Mouse (Mus musculus) forebrain, embryonic 13.5 days (tissue): ENCODE measurements around the gene Epb41l5. TPM values are rescaled to one million over a fixed set of nuclear protein-coding genes. Genes with fewer than 3 reads are reported as not detected.

Source experiments
- ATAC-seq: fragments of 200-750 bp; cut with Nextera tagmentation; 2 replicates; pipeline ENCODE4 v1.8.0; 2017
- H3K27ac ChIP-seq: fragments of 300-500 bp; sonication (generic); 2 replicates; pipeline ENCODE4 v1.5.1; 2015; ENCODE audit warnings: inconsistent platforms, mild to moderate bottlenecking, moderate library complexity
- H3K27me3 ChIP-seq: fragments of 300-500 bp; sonication (generic); 2 replicates; pipeline ENCODE4 v1.6.1; 2015; ENCODE audit warnings: mild to moderate bottlenecking, inconsistent platforms
- H3K36me3 ChIP-seq: fragments of 300-500 bp; sonication (generic); 2 replicates; pipeline ENCODE4 v1.6.1; 2015; ENCODE audit warnings: mild to moderate bottlenecking, inconsistent platforms; ENCODE audit not compliant: poor library complexity, severe bottlenecking
- H3K4me1 ChIP-seq: fragments of 300-500 bp; sonication (generic); 2 replicates; pipeline ENCODE4 v1.6.1; 2015; ENCODE audit warnings: inconsistent platforms
- H3K4me2 ChIP-seq: fragments of 300-500 bp; sonication (generic); 2 replicates; pipeline ENCODE4 v1.6.1; 2015; ENCODE audit warnings: inconsistent platforms, mild to moderate bottlenecking, moderate library complexity
- H3K4me3 ChIP-seq: fragments of 300-500 bp; sonication (generic); 2 replicates; pipeline ENCODE4 v1.5.1; 2015; ENCODE audit warnings: mild to moderate bottlenecking, inconsistent platforms
- H3K9ac ChIP-seq: fragments of 300-500 bp; sonication (generic); 2 replicates; pipeline ENCODE4 v1.6.1; 2015; ENCODE audit warnings: mild to moderate bottlenecking, inconsistent platforms
- H3K9me3 ChIP-seq: fragments of 300-500 bp; sonication (generic); replicated peaks from 2 replicates; pipeline ENCODE4 v1.6.1; 2016; ENCODE audit warnings: inconsistent platforms
- WGBS: fragments of 180-500 bp; shearing (Covaris S2); methylation state at CpG from one replicate; pipeline ENCODE4 v1.1.7; 2015; 5-methylcytosine and 5-hydroxymethylcytosine counted together
- polyA plus RNA-seq: library from polyadenylated mRNA; unstranded; fragments of >200 nt; fragmentation: Nextera tagmentation; extraction: Ambion mirVana; gene quantifications from 2 replicates; pipeline ENCODE4 v1.2.1, GENCODE M21; 2015

Epb41l5 gene
- polyA plus RNA-seq, 1 experiment from 2014 or later: 26.2 TPM

DNA sequence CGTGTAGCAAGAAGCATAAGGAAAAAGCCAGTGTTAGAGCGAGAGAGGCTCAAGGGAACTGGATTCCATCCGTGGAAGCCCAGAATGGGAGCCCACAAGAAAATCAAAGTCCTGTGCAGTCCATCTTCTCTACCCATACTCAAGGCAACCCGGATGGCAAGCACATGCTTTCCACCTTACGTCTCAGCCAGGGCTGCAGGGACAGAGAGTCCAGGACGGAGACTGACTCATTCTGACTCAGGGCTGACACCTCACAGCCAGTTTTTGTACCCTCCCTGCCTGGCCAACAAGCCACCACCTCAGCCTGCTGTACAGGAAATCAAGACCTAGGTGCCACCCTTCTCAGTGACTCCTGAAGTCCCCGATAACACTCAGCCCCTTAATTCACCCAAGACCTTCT lies 139.3 kb downstream of the Epb41l5 start:
- ATAC-seq: no peak
- Histone ChIP-seq H3K9ac (no peak overlapping the region), H3K27me3 (peaks cover 10% of the 10 kb centered on the region), H3K36me3 (no peaks in the 10 kb centered on the region), H3K9me3 (no peaks in the 10 kb centered on the region), H3K27ac (no peak overlapping the region), H3K4me2 (no peak overlapping the region), H3K4me1 (peaks cover 16% of the 10 kb centered on the region), H3K4me3 (no peak overlapping the region)
- 79% methylated on average over 7 of the region's 7 CpGs for WGBS

DNA sequence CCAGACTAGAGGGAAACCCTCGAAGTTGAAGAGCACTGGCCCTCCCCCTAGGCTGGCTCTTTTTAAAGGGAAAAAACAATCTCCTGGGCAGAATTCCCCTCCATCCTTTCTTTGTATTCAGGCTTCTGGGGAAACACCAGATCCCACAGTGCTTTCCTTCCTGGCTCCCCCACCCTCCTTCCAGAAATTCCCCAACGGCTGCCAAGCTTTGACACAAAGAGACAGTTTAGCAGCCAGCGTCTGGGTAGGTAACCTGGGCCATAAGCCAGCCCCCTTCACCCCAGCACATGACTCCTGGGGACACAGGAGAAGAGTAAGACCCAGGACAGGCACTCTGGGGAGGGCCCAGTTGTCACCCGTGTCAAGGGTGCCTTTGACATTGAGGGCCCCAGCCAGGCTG lies 140.3 kb downstream of the Epb41l5 start:
- WGBS: 32% methylated on average over 4 of the region's 4 CpGs
- Histone ChIP-seq H3K9ac (no peak overlapping the region; the same call in 1 of the 2 replicates), H3K36me3 (no peaks in the 10 kb centered on the region), H3K27me3 (peaks cover 10% of the 10 kb centered on the region), H3K4me1 (peaks cover 23% of the 10 kb centered on the region), H3K9me3 (no peaks in the 10 kb centered on the region), H3K4me3 (no peak overlapping the region), H3K27ac (no peak overlapping the region; the same call in 1 of the 2 replicates), H3K4me2 (no peak overlapping the region)
- no peak for ATAC-seq

DNA sequence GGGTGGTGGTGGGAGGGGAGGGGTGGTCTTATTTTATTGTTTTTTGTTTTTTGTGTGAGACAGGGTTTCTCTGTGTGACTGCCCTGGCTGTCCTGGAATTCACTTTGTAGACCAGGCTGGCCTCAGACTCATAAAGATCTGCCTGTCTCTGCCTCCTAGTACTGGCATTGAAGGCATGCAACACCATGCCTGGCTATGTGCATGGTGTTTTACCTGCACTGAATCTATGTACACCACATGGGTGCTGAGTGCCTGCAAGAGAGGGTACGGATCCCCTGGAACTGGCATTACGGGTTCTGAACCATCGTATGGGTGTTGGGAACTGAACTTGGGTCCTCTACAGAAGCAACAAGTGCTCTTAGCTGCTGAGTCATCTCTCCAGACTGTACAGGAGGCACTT lies 142.8 kb downstream of the Epb41l5 start:
- Histone ChIP-seq H3K4me3 (no peak overlapping the region), H3K9me3 (no peaks in the 10 kb centered on the region), H3K27ac (no peak overlapping the region), H3K9ac (no peak overlapping the region), H3K36me3 (no peaks in the 10 kb centered on the region), H3K4me2 (no peak overlapping the region), H3K4me1 (peaks cover 33% of the 10 kb centered on the region), H3K27me3 (peaks cover 10% of the 10 kb centered on the region)
- WGBS: 89% methylated on average over 3 of the region's 3 CpGs
- ATAC-seq: no peak

DNA sequence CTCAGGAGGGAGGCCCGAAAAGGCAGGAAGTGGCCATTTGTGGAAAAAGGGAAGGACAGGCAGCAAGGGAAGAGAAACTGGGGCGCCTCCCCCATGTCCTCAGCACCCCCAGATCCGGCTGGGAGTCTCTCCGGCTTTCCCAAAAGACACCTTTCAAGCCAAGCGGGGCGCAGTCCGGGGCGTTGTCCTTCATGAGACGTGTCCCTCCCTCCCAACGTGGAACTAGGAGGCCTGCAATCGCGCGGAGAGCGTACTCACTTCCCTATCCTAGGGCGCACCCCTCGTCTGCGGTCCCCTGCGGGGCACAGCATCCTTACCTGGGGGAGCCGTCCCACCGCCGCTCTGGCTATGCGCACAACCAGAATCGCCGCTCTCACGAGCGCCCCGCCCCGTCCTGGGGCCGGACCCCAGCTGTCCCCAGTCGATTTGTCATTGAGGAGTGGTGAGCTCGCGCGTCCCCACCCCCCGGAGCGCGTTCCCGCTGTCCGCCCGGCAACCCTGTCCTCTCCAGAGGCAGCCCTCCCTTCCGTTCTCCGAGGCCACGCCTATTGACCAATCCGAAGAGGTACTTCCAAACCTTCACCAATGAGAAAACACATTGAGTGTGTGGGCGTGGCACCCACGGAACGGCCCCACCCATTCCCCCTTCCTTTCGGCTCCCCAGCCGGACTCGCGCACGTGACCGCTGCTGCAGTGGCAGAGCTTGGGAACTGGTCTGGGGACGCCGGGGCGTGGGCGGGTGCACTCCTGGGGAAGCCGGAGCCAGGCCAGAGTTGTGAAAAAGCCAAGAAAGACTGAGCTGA lies 144.3 kb downstream of the Epb41l5 start, which contains the start of gene Ralb:
Ralb (minus strand) TSS at position 535 of the 803 bp plus-strand sequence.
- Histone ChIP-seq H3K9me3 (no peaks in the 10 kb centered on the region; the same call in 1 of the 2 replicates), H3K36me3 (peaks cover 5% of the 10 kb centered on the region; the same call in 1 of the 2 replicates), H3K4me2 (peak within 1 kb of the TSS; percentile 87), H3K9ac (peak within 1 kb of the TSS; percentile 83), H3K27me3 (peaks cover 10% of the 10 kb centered on the region), H3K4me3 (peak within 1 kb of the TSS; percentile 78), H3K27ac (no peak within 1 kb of the TSS), H3K4me1 (peaks cover 33% of the 10 kb centered on the region)
- WGBS: under 1% methylated on average over 57 of the region's 57 CpGs
- ATAC-seq: peak; percentile 99

DNA sequence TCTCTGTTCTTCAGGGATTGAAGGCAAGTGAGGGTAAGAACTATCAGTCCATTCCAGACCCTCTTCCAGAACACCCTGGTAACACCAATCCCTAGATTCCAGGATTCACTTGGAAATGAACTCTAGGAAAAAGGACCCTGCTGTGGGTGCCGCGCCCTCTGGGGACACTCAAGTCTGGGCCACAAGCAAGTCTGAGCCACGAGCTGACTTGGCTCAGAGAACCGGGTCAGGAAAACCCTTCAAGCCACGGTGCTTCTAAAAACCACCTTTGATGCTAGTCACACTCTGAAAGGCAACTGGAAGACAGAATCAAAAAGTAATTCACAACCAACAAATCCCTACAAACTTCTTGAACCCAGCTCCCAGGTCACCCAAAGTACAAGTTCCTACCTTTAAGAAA lies 145.0 kb downstream of the Epb41l5 start:
- Histone ChIP-seq H3K9me3 (no peaks in the 10 kb centered on the region; the same call in 1 of the 2 replicates), H3K27ac (no peak overlapping the region), H3K4me3 (peak overlapping the region; percentile 78), H3K4me1 (peaks cover 32% of the 10 kb centered on the region), H3K9ac (peak overlapping the region; percentile 83), H3K36me3 (peaks cover 5% of the 10 kb centered on the region; the same call in 1 of the 2 replicates), H3K4me2 (peak overlapping the region; percentile 87), H3K27me3 (peaks cover 10% of the 10 kb centered on the region)
- ATAC-seq: no peak
- WGBS: 26% methylated on average over 5 of the region's 5 CpGs

DNA sequence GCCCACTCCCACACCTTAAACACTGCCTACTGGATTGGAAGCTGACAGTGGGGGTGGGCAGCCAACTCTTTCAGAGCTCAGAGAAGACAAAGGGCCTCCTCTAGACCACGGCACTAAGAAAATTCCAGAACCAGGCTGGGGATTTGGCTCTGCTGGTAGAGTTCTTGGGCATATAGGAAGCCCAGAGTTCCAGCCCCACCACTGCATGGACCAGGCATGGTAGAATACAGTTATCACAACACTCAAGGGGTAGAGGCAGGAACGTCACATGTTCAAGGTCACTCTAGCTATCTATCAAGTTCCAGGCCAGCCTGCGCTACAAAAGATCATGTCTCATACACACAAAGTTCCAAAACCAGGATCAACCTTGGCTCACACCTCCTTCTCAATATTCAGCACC lies 145.6 kb downstream of the Epb41l5 start:
- peak overlapping the region; percentile 87 for H3K4me2 ChIP-seq
- H3K9ac ChIP-seq: no peak overlapping the region
- WGBS: 84% methylated on average over 3 of the region's 3 CpGs
- H3K9me3 ChIP-seq: no peaks in the 10 kb centered on the region; the same call in 1 of the 2 replicates
- no peak overlapping the region for H3K27ac ChIP-seq
- ATAC-seq: no peak
- peaks cover 26% of the 10 kb centered on the region for H3K4me1 ChIP-seq
- peak overlapping the region; percentile 78; the same call in 1 of the 2 replicates for H3K4me3 ChIP-seq
- H3K27me3 ChIP-seq: peaks cover 10% of the 10 kb centered on the region
- H3K36me3 ChIP-seq: peaks cover 5% of the 10 kb centered on the region; the same call in 1 of the 2 replicates

DNA sequence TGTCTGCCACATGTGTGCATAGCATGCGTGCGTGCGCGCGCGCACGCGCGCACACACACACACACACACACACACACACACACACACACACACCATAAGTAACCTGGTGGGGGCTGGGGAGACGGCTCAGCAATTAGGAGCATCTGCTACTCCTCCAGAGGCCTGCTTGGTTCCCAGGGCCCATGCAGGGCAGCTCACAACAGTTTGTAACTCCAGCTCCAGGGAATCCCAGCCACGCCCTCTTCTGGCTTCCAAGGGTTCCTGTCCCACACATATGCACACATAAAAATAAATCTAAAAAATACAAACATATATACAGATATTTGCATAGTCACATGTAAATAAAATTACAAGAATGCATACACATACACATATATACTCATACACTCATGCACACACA lies 146.1 kb downstream of the Epb41l5 start:
- Histone ChIP-seq H3K27ac (no peak overlapping the region), H3K36me3 (peaks cover 5% of the 10 kb centered on the region; the same call in 1 of the 2 replicates), H3K4me3 (no peak overlapping the region), H3K4me1 (peaks cover 24% of the 10 kb centered on the region), H3K9ac (no peak overlapping the region), H3K9me3 (no peaks in the 10 kb centered on the region; the same call in 1 of the 2 replicates), H3K4me2 (peak overlapping the region; percentile 87; the same call in 1 of the 2 replicates), H3K27me3 (peaks cover 10% of the 10 kb centered on the region)
- 83% methylated on average over 11 of the region's 11 CpGs for WGBS
- no peak for ATAC-seq

DNA sequence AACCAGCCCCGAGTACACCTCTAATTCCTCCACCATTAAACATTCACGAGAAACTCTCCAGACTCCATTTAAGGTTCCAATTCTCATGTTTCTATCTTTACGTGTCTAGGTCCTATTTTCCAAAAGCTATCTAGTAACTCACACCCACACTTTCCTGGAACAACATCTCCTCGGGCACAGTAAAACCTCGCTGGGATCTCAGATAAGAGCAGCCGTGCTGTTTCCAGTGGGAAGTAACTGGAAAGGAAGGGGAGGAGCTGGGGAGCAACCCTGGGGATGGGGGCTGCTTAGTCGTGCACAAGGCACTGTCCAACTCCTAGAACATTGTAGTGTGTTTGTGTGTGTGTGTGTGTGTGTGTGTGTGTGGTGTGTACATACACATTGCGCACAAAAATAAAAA lies 146.9 kb downstream of the Epb41l5 start:
- peaks cover 24% of the 10 kb centered on the region for H3K4me1 ChIP-seq
- peaks cover 10% of the 10 kb centered on the region for H3K27me3 ChIP-seq
- 90% methylated on average over 8 of the region's 8 CpGs for WGBS

DNA sequence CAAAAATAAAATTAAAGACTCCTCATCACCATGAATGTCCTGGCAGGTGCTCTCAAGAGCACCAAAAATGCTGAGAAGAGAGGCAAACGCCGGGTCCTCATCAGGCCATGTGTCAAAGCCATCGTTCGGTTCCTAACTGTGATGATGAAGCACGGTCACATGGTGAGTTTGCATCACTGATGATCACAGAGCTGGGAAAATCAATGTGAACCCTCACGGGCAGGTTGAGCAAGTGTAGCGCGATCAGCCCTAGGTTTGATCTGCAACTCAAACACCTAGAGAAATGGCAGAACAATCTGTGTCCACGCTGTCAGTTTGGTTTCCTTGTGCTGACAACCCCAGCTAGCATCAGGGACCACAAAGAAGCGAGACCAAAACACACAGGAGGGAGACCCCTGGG lies 149.3 kb downstream of the Epb41l5 start:
- ATAC-seq: no peak

More for the DNA sequence above, 146.9 kb downstream of the Epb41l5 start:
- ATAC-seq: no peak
- H3K4me3 ChIP-seq: no peak overlapping the region
- peaks cover 5% of the 10 kb centered on the region; the same call in 1 of the 2 replicates for H3K36me3 ChIP-seq
- no peak overlapping the region for H3K27ac ChIP-seq
- no peaks in the 10 kb centered on the region; the same call in 1 of the 2 replicates for H3K9me3 ChIP-seq
- no peak overlapping the region for H3K9ac ChIP-seq
- H3K4me2 ChIP-seq: no peak overlapping the region

DNA sequence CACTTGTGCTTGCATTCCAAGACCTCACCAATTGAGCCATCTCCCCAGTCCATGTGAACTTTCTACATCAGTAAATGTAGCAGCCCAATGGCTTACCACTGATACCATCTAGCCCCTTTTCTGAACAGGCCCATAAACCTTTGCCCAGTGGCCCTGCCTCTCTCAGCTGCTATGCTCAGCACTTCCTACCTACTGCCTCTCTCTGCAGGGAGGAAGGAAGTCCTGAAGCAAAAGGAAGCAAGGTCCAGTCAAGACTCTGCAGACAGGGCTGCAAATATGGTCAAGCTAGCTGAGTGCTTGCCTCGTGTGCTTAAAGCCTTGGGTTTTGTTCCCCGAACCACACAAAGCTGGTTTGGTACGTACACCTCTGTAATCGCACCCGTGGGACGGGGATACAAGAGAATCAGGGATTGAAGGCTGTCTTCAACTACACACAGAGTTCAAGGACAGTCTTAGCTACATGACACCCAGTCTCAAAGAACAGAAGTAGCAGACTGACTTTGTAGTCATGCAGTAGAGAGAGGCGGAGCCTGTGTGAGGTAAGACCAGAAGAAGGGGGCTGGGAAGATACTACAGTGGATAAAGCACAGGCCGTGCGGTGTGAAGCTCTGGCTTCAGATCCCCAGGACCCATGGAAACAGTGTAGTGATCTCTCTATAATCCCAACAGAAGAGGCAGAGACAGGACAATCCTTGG lies 150.1 kb downstream of the Epb41l5 start:
- H3K4me1 ChIP-seq: peaks cover 12% of the 10 kb centered on the region
- ATAC-seq: no peak
- WGBS: 89% methylated on average over 9 of the region's 9 CpGs

More for the DNA sequence above, 149.3 kb downstream of the Epb41l5 start:
- Histone ChIP-seq H3K36me3 (peaks cover 5% of the 10 kb centered on the region; the same call in 1 of the 2 replicates), H3K9me3 (no peaks in the 10 kb centered on the region; the same call in 1 of the 2 replicates), H3K27ac (no peak overlapping the region), H3K4me2 (no peak overlapping the region), H3K9ac (no peak overlapping the region), H3K4me3 (no peak overlapping the region), H3K4me1 (peaks cover 18% of the 10 kb centered on the region), H3K27me3 (no peaks in the 10 kb centered on the region)
- WGBS: 91% methylated on average over 10 of the region's 10 CpGs

DNA sequence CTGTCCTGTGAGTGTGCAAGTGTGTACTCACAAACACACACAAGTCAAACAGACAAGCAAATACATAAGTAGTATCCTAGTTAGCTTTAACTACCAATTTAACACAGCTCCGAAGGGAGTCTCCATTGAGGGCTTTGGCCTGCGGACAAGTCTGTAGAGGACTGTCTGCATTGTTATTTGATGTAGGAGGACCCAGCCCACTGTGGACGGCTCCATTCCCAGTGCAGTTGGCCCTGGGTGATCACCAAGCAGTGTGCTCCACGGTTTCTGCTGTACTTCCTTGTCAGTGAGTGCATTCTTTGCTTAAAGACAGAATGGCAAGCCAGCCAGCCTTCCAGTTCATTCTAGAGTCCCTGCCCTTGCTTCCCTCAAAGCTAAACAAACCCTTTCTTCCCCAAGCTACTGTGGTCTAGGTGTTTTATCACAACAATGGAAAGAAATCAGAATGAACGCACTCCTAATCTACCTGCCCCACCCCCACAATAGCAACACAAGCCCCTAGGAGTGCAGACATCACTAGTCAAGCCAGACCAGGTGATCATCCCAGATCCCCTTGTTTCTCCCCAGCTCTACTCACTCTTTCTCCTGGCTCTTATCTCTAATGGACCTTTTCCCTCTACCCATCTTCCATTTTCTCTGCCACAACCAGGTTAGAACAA lies 151.3 kb downstream of the Epb41l5 start:
- no peak overlapping the region for H3K4me2 ChIP-seq
- no peak overlapping the region for H3K9ac ChIP-seq
- no peak overlapping the region for H3K4me3 ChIP-seq
- no peaks in the 10 kb centered on the region for H3K27me3 ChIP-seq
- 0 out of 2 replicates have a peak, but pooled peaks cover under 1% of the 10 kb centered on the region for H3K4me1 ChIP-seq
- peaks cover 5% of the 10 kb centered on the region; the same call in 1 of the 2 replicates for H3K36me3 ChIP-seq
- ATAC-seq: no peak
- WGBS: 68% methylated on average over 5 of the region's 5 CpGs
- H3K9me3 ChIP-seq: no peaks in the 10 kb centered on the region; the same call in 1 of the 2 replicates
- no peak overlapping the region for H3K27ac ChIP-seq

More for the DNA sequence above, 150.1 kb downstream of the Epb41l5 start:
- H3K4me3 ChIP-seq: no peak overlapping the region
- no peak overlapping the region for H3K9ac ChIP-seq
- H3K27me3 ChIP-seq: no peaks in the 10 kb centered on the region
- no peak overlapping the region for H3K4me2 ChIP-seq
- no peak overlapping the region for H3K27ac ChIP-seq
- peaks cover 5% of the 10 kb centered on the region; the same call in 1 of the 2 replicates for H3K36me3 ChIP-seq
- no peaks in the 10 kb centered on the region; the same call in 1 of the 2 replicates for H3K9me3 ChIP-seq
